Mouse (Mus musculus): ENCODE results near the gene Olfr578. TPM values are rescaled to one million over a fixed set of nuclear protein-coding genes. Genes with fewer than 3 reads are reported as not detected.

The Olfr578 gene
- not detected in 2 replicates for polyA plus RNA-seq (2011; ENCODE audit: insufficient read depth, insufficient read length, low replicate concordance, missing spikeins)

- TF ChIP-seq POLR2A (IDR thresholded peaks at IDR 0.05; ENCODE audit: borderline replicate concordance, control insufficient read depth, low read depth, low read length), result no peak
- no peak for TF ChIP-seq CTCF (IDR thresholded peaks at IDR 0.05; ENCODE audit: control insufficient read depth, insufficient read depth, low read length)
- Histone ChIP-seq H3K4me3 (replicated peaks; ENCODE audit: control insufficient read depth, low read depth, low read length) (no peak within 1 kb of the TSS), H3K27ac (ENCODE audit: control insufficient read depth, insufficient read depth, low read depth, low read length, poor library complexity) (no peak within 1 kb of the TSS), H3K4me1 (ENCODE audit: control insufficient read depth, insufficient read depth, low read length) (no peaks in the 10 kb centered on the region)
- WGBS, result 67% methylated on average over 3 of the region's 3 CpGs
These were observed at the start of gene Olfr578 for GRCm38 (mm10) chr7:102989224-102989623. Gene Olfr578, minus strand, starts transcription at chr7:102989324.

GRCm38 (mm10) chr7:103037724-103038123 lies 48.6 kb upstream of the Olfr578 start, which contains the start of gene Olfr582:
Gene Olfr582, plus strand, starts transcription at chr7:103038024.
- H3K4me1 ChIP-seq (ENCODE audit: control insufficient read depth, insufficient read depth, low read length), result no peaks in the 10 kb centered on the region
- TF ChIP-seq CTCF (IDR thresholded peaks at IDR 0.05; ENCODE audit: control insufficient read depth, insufficient read depth, low read length) (no peak), POLR2A (IDR thresholded peaks at IDR 0.05; ENCODE audit: borderline replicate concordance, control insufficient read depth, low read depth, low read length) (no peak)
- no peak within 1 kb of the TSS for H3K4me3 ChIP-seq (replicated peaks; ENCODE audit: control insufficient read depth, low read depth, low read length)
- no peak within 1 kb of the TSS for H3K27ac ChIP-seq (ENCODE audit: control insufficient read depth, insufficient read depth, low read depth, low read length, poor library complexity)

GRCm38 (mm10) chr7:102975843-102976242 lies 13.3 kb downstream of the Olfr578 start, which contains the start of gene Olfr577:
Gene Olfr577, minus strand, starts transcription at chr7:102975943.
- H3K4me1 ChIP-seq (ENCODE audit: control insufficient read depth, insufficient read depth, low read length), result no peaks in the 10 kb centered on the region
- TF ChIP-seq CTCF (IDR thresholded peaks at IDR 0.05; ENCODE audit: control insufficient read depth, insufficient read depth, low read length), result no peak
- TF ChIP-seq POLR2A (IDR thresholded peaks at IDR 0.05; ENCODE audit: borderline replicate concordance, control insufficient read depth, low read depth, low read length), result no peak
- 68% methylated on average over 2 of the region's 2 CpGs for WGBS
- no peak within 1 kb of the TSS for H3K4me3 ChIP-seq (replicated peaks; ENCODE audit: control insufficient read depth, low read depth, low read length)
- no peak within 1 kb of the TSS for H3K27ac ChIP-seq (ENCODE audit: control insufficient read depth, insufficient read depth, low read depth, low read length, poor library complexity)

- Histone ChIP-seq H3K4me3 (replicated peaks; ENCODE audit: control insufficient read depth, low read depth, low read length) (no peak overlapping the region), H3K27ac (ENCODE audit: control insufficient read depth, insufficient read depth, low read depth, low read length, poor library complexity) (no peak overlapping the region), H3K4me1 (ENCODE audit: control insufficient read depth, insufficient read depth, low read length) (no peaks in the 10 kb centered on the region)
- 32% methylated on average over 1 of the region's 1 CpGs for WGBS
- TF ChIP-seq POLR2A (IDR thresholded peaks at IDR 0.05; ENCODE audit: borderline replicate concordance, control insufficient read depth, low read depth, low read length) (no peak), CTCF (IDR thresholded peaks at IDR 0.05; ENCODE audit: control insufficient read depth, insufficient read depth, low read length) (no peak)
These were observed 14.7 kb downstream of the Olfr578 start for GRCm38 (mm10) chr7:102974399-102974798.

- H3K4me3 ChIP-seq (replicated peaks; ENCODE audit: control insufficient read depth, low read depth, low read length), result no peak within 1 kb of the TSS
- 33% methylated on average over 2 of the region's 2 CpGs for WGBS
- no peak for TF ChIP-seq CTCF (IDR thresholded peaks at IDR 0.05; ENCODE audit: control insufficient read depth, insufficient read depth, low read length)
- no peak for TF ChIP-seq POLR2A (IDR thresholded peaks at IDR 0.05; ENCODE audit: borderline replicate concordance, control insufficient read depth, low read depth, low read length)
- no peaks in the 10 kb centered on the region for H3K4me1 ChIP-seq (ENCODE audit: control insufficient read depth, insufficient read depth, low read length)
- no peak within 1 kb of the TSS for H3K27ac ChIP-seq (ENCODE audit: control insufficient read depth, insufficient read depth, low read depth, low read length, poor library complexity)
These were observed 26.8 kb downstream of the Olfr578 start, which contains the start of gene Olfr576 for GRCm38 (mm10) chr7:102962360-102962759. Gene Olfr576, plus strand, starts transcription at chr7:102962660.

- TF ChIP-seq CTCF (IDR thresholded peaks at IDR 0.05; ENCODE audit: control insufficient read depth, insufficient read depth, low read length), result no peak
- no peak for TF ChIP-seq POLR2A (IDR thresholded peaks at IDR 0.05; ENCODE audit: borderline replicate concordance, control insufficient read depth, low read depth, low read length)
- no peak within 1 kb of the TSS for H3K27ac ChIP-seq (ENCODE audit: control insufficient read depth, insufficient read depth, low read depth, low read length, poor library complexity)
- WGBS, result 30% methylated on average over 1 of the region's 1 CpGs
- no peak within 1 kb of the TSS for H3K4me3 ChIP-seq (replicated peaks; ENCODE audit: control insufficient read depth, low read depth, low read length)
- H3K4me1 ChIP-seq (ENCODE audit: control insufficient read depth, insufficient read depth, low read length), result no peaks in the 10 kb centered on the region
These were observed 30.5 kb downstream of the Olfr578 start, which contains the start of gene Olfr575 for GRCm38 (mm10) chr7:102958593-102958992. Gene Olfr575, minus strand, starts transcription at chr7:102958775.

- H3K4me3 ChIP-seq (replicated peaks; ENCODE audit: control insufficient read depth, low read depth, low read length), result no peak overlapping the region
- H3K27ac ChIP-seq (ENCODE audit: control insufficient read depth, insufficient read depth, low read depth, low read length, poor library complexity), result no peak overlapping the region
- WGBS, result 66% methylated on average over 3 of the region's 3 CpGs
- H3K4me1 ChIP-seq (ENCODE audit: control insufficient read depth, insufficient read depth, low read length), result no peaks in the 10 kb centered on the region
- TF ChIP-seq POLR2A (IDR thresholded peaks at IDR 0.05; ENCODE audit: borderline replicate concordance, control insufficient read depth, low read depth, low read length) (no peak), CTCF (IDR thresholded peaks at IDR 0.05; ENCODE audit: control insufficient read depth, insufficient read depth, low read length) (no peak)
These were observed 31.0 kb downstream of the Olfr578 start for GRCm38 (mm10) chr7:102958137-102958536.

- no peaks in the 10 kb centered on the region for H3K4me1 ChIP-seq (ENCODE audit: control insufficient read depth, insufficient read depth, low read length)
- WGBS, result 61% methylated on average over 1 of the region's 1 CpGs
- H3K4me3 ChIP-seq (replicated peaks; ENCODE audit: control insufficient read depth, low read depth, low read length), result no peak overlapping the region
These were observed 38.4 kb downstream of the Olfr578 start for GRCm38 (mm10) chr7:102950732-102951131.

GRCm38 (mm10) chr7:102948167-102948566 lies 41.0 kb downstream of the Olfr578 start, which contains the start of gene Olfr574:
Gene Olfr574, plus strand, starts transcription at chr7:102948467.
- TF ChIP-seq POLR2A (IDR thresholded peaks at IDR 0.05; ENCODE audit: borderline replicate concordance, control insufficient read depth, low read depth, low read length) (no peak), CTCF (IDR thresholded peaks at IDR 0.05; ENCODE audit: control insufficient read depth, insufficient read depth, low read length) (no peak)
- WGBS, result 94% methylated on average over 1 of the region's 1 CpGs
- no peak within 1 kb of the TSS for H3K27ac ChIP-seq (ENCODE audit: control insufficient read depth, insufficient read depth, low read depth, low read length, poor library complexity)
- H3K4me1 ChIP-seq (ENCODE audit: control insufficient read depth, insufficient read depth, low read length), result no peaks in the 10 kb centered on the region
- no peak within 1 kb of the TSS for H3K4me3 ChIP-seq (replicated peaks; ENCODE audit: control insufficient read depth, low read depth, low read length)

More at GRCm38 (mm10) chr7:102950732-102951131, 38.4 kb downstream of the Olfr578 start:
- no peak overlapping the region for H3K27ac ChIP-seq (ENCODE audit: control insufficient read depth, insufficient read depth, low read depth, low read length, poor library complexity)
- TF ChIP-seq POLR2A (IDR thresholded peaks at IDR 0.05; ENCODE audit: borderline replicate concordance, control insufficient read depth, low read depth, low read length) (no peak), CTCF (IDR thresholded peaks at IDR 0.05; ENCODE audit: control insufficient read depth, insufficient read depth, low read length) (no peak)

Measured in bone marrow, adult 2 months (tissue).